8 mouse cellular contexts compared by ENCODE assay signal in genomic region chr11:5444599-5445451, GRCm38 (mm10). TPM values are rescaled to one million over a fixed set of nuclear protein-coding genes. Genes with fewer than 3 reads are reported as not detected.
DNase-seq lines count a peak whose midpoint lies in the region; ATAC-seq and TF ChIP-seq lines count a peak whose summit lies in the region.

TSS of gene Znrf3 (minus strand) at chr11:5444847.

- H3K4me2 ChIP-seq in heart, embryonic 13.5 days, result peak within 1 kb of the TSS; percentile 97
- peak within 1 kb of the TSS; percentile 100 for H3K4me2 ChIP-seq in liver, embryonic 12.5 days
- H3K4me2 ChIP-seq in stomach, embryonic 15.5 days, result peak within 1 kb of the TSS; percentile 93

- TF ChIP-seq POLR2A in brain, embryonic 14.5 days (IDR thresholded peaks at IDR 0.05; ENCODE audit: borderline replicate concordance, extremely low read depth, insufficient read depth, insufficient read length, poor library complexity, severe bottlenecking), result peak; percentile 73

- DNase-seq in brain, embryonic 14.5 days (ENCODE audit: low read depth), result peak; percentile 95
- DNase-seq in kidney, postnatal 10 days, result peak; percentile 98
- DNase-seq in natural killer cell, adult 2 months (ENCODE audit: low spot score in 2 of 2), result peak; percentile 95

- peaks cover 33% of the 10 kb centered on the region for H3K4me1 ChIP-seq in erythroblast, embryonic 14.5 days (ENCODE audit: control insufficient read depth)
- peaks cover 39% of the 10 kb centered on the region for H3K4me1 ChIP-seq in heart, embryonic 13.5 days
- peaks cover 46% of the 10 kb centered on the region for H3K4me1 ChIP-seq in liver, embryonic 12.5 days
- 0 out of 2 replicates have a peak, but pooled peaks cover 10% of the 10 kb centered on the region for H3K4me1 ChIP-seq in stomach, embryonic 15.5 days

- peak within 1 kb of the TSS; percentile 80 for H3K27ac ChIP-seq in heart, embryonic 13.5 days (replicated peaks)
- H3K27ac ChIP-seq in liver, embryonic 12.5 days, result peak within 1 kb of the TSS; percentile 70
- H3K27ac ChIP-seq in stomach, embryonic 15.5 days, result peak within 1 kb of the TSS; percentile 86

- WGBS in heart, embryonic 13.5 days, result under 1% methylated on average over 59 of the region's 106 CpGs
- under 1% methylated on average over 74 of the region's 106 CpGs for WGBS in liver, embryonic 12.5 days (ENCODE audit: insufficient replicate concordance)
- WGBS in stomach, embryonic 15.5 days, result under 1% methylated on average over 57 of the region's 106 CpGs

- H3K36me3 ChIP-seq in C2C12 (ENCODE audit: control insufficient read depth, insufficient read depth), result no peaks in the 10 kb centered on the region
- H3K36me3 ChIP-seq in erythroblast, embryonic 14.5 days (ENCODE audit: control insufficient read depth), result no peaks in the 10 kb centered on the region
- H3K36me3 ChIP-seq in heart, embryonic 13.5 days, result no peaks in the 10 kb centered on the region
- no peaks in the 10 kb centered on the region for H3K36me3 ChIP-seq in liver, embryonic 12.5 days
- no peaks in the 10 kb centered on the region for H3K36me3 ChIP-seq in stomach, embryonic 15.5 days

- peak within 1 kb of the TSS; percentile 55 for H3K4me3 ChIP-seq in C2C12 (ENCODE audit: insufficient read depth, poor library complexity, severe bottlenecking)
- peak within 1 kb of the TSS; percentile 72 for H3K4me3 ChIP-seq in erythroblast, embryonic 14.5 days (replicated peaks)
- peak within 1 kb of the TSS; percentile 84 for H3K4me3 ChIP-seq in heart, embryonic 13.5 days
- H3K4me3 ChIP-seq in liver, embryonic 12.5 days, result peak within 1 kb of the TSS; percentile 84
- H3K4me3 ChIP-seq in stomach, embryonic 15.5 days (replicated peaks), result peak within 1 kb of the TSS; percentile 85

- no peak for TF ChIP-seq CTCF in C2C12 (IDR thresholded peaks at IDR 0.05; ENCODE audit: control insufficient read depth, insufficient read depth, insufficient read length)
- TF ChIP-seq CTCF in brain, embryonic 14.5 days (IDR thresholded peaks at IDR 0.05; ENCODE audit: borderline replicate concordance, extremely low read depth, insufficient read depth, insufficient read length), result no peak

- H3ac ChIP-seq in C2C12 (ENCODE audit: control insufficient read depth, insufficient read length, low read depth), result peak within 1 kb of the TSS; percentile 87

- ATAC-seq in heart, embryonic 13.5 days (ENCODE audit: extremely low read depth, insufficient number of reproducible peaks, low FRiP score, low TSS enrichment), result peak; percentile 95
- ATAC-seq in liver, embryonic 12.5 days, result peak; percentile 92
- ATAC-seq in stomach, embryonic 15.5 days (ENCODE audit: insufficient read depth, low FRiP score, low read depth), result peak; percentile 90

- H3K9ac ChIP-seq in heart, embryonic 13.5 days, result peak within 1 kb of the TSS; percentile 89
- peak within 1 kb of the TSS; percentile 90 for H3K9ac ChIP-seq in liver, embryonic 12.5 days
- peak within 1 kb of the TSS; percentile 76 for H3K9ac ChIP-seq in stomach, embryonic 15.5 days

- peaks cover 3% of the 10 kb centered on the region; the same call in 1 of the 2 replicates for H3K9me3 ChIP-seq in erythroblast, embryonic 14.5 days (ENCODE audit: control insufficient read depth, low read length)
- no peaks in the 10 kb centered on the region for H3K9me3 ChIP-seq in heart, embryonic 13.5 days
- no peaks in the 10 kb centered on the region for H3K9me3 ChIP-seq in liver, embryonic 12.5 days (replicated peaks)
- H3K9me3 ChIP-seq in stomach, embryonic 15.5 days, result no peaks in the 10 kb centered on the region

- peaks cover 42% of the 10 kb centered on the region for H3K79me2 ChIP-seq in C2C12 (ENCODE audit: control insufficient read depth, insufficient read depth)

- H3K79me3 ChIP-seq in C2C12 (ENCODE audit: low read depth), result peaks cover 40% of the 10 kb centered on the region

- no peaks in the 10 kb centered on the region for H3K27me3 ChIP-seq in C2C12 (ENCODE audit: control insufficient read depth, insufficient read depth, insufficient read length)
- H3K27me3 ChIP-seq in erythroblast, embryonic 14.5 days (ENCODE audit: control insufficient read depth), result peaks cover 40% of the 10 kb centered on the region
- H3K27me3 ChIP-seq in heart, embryonic 13.5 days (replicated peaks), result peaks cover 7% of the 10 kb centered on the region; the same call in 1 of the 2 replicates
- peaks cover 16% of the 10 kb centered on the region for H3K27me3 ChIP-seq in liver, embryonic 12.5 days (replicated peaks)
- H3K27me3 ChIP-seq in stomach, embryonic 15.5 days (replicated peaks), result no peaks in the 10 kb centered on the region

TF ChIP-seq in C2C12, 6 proteins besides CTCF, POLR2A, EP300 and RAD21:
- TF ChIP-seq USF1 (IDR thresholded peaks at IDR 0.05; ENCODE audit: low read depth) (peak; percentile 41), MYOG (IDR thresholded peaks at IDR 0.05; ENCODE audit: control insufficient read depth, extremely low read depth, insufficient read length) (no peak), MAX (IDR thresholded peaks at IDR 0.05) (peak; percentile 35)

RNA-seq across cellular contexts. Expression of gene Znrf3, which starts in this region (rescaled TPM):
- 4.0 TPM for polyA plus RNA-seq in C2C12 (2012; fragmentation: generic; extraction: Trizol)
- polyA plus RNA-seq in brain, embryonic 14.5 days (2012; rRNA removed), result 3.4 and 7.5 TPM in 2 replicates
- polyA plus RNA-seq in erythroblast, embryonic 14.5 days (2012), result 0.04 and 0.10 TPM in 2 replicates
- polyA plus RNA-seq in heart, embryonic 13.5 days (2015; fragmentation: Nextera tagmentation; extraction: Ambion mirVana), result 7.6 and 8.6 TPM in 2 replicates
- polyA plus RNA-seq in liver, embryonic 12.5 days (2016; fragmentation: Nextera tagmentation; extraction: Ambion mirVana), result 5.0 and 5.4 TPM in 2 replicates
- 12.9 and 13.4 TPM in 2 replicates for polyA plus RNA-seq in stomach, embryonic 15.5 days (2015; fragmentation: Nextera tagmentation; extraction: Ambion mirVana)

Comparison
In these comparisons a context has a peak if more than half of its experiments do, and no peak if none do; other contexts are left out.
1. Peak in every context shown above with its lines: DNase-seq, ATAC-seq, H3K4me3 ChIP-seq and H3K27ac ChIP-seq.